In genomic region chr10:81134966-81135681, GRCm38 (mm10) we compare ENCODE assay signal across 8 mouse cellular contexts. TPM values are rescaled to one million over a fixed set of nuclear protein-coding genes. Genes with fewer than 3 reads are reported as not detected.
A peak's percentile ranks its signal among the peaks of the same experiment; 100 is the strongest.
DNase-seq lines count a peak whose midpoint lies in the region; ATAC-seq lines count a peak whose summit lies in the region.

Zbtb7a (plus strand) TSS chr10:81135220.

- no peak for ATAC-seq in monocyte, adult 5-6 weeks (replicated peaks; ENCODE audit: insufficient number of reproducible peaks, low FRiP score, low TSS enrichment, poor library complexity, severe bottlenecking)

- DNase-seq in right cerebral cortex, adult 2 months (ENCODE audit: low spot score in 2 of 2) = peak; percentile 47 to 57
- DNase-seq in right cerebral cortex, postnatal 14 days = no peak
- DNase-seq in embryo, embryonic 10.5 days (ENCODE audit: low spot score) = peak; percentile 44
- peak; percentile 97 for DNase-seq in heart, adult 11 months
- peak; percentile 61 for DNase-seq in kidney, adult 11 months
- DNase-seq in liver = peak; percentile 89
- peak; percentile 25 to 36 for DNase-seq in thymus, postnatal 10 days (ENCODE audit: low spot score in 2 of 2)

RNA-seq across cellular contexts. Expression of gene Zbtb7a, which starts in this region (rescaled TPM):
- 28.4 to 40.6 TPM (median 30.5 TPM) in 3 replicates for total RNA-seq in monocyte, adult 5-6 weeks (2017)
